9 mouse cellular contexts compared by ENCODE assay signal in genomic region chr2:173300663-173301630, GRCm38 (mm10). TPM values are rescaled to one million over a fixed set of nuclear protein-coding genes. Genes with fewer than 3 reads are reported as not detected.
DNase-seq lines count a peak whose midpoint lies in the region; ATAC-seq and TF ChIP-seq lines count a peak whose summit lies in the region.
"Had no signal": no experiment of that assay in that cellular context is flagged by ENCODE, and none has a peak within 500 bp of the region (broad histone marks: within the 10 kb centered on the region; RNA-seq: fewer than 3 reads in every experiment).

No protein-coding gene starts in this region.

- H3K4me1 ChIP-seq in intestine, postnatal 0 days (replicated peaks; ENCODE audit: control insufficient read depth, insufficient read depth, low read length): no peaks in the 10 kb centered on the region
- H3K4me1 ChIP-seq in intestine, embryonic 16.5 days (ENCODE audit: control insufficient read depth, insufficient read depth, low read length): 0 out of 2 replicates have a peak, but pooled peaks cover 4% of the 10 kb centered on the region
- H3K4me1 ChIP-seq in hindbrain, embryonic 12.5 days: no peaks in the 10 kb centered on the region; the same call in 1 of the 2 replicates

- ATAC-seq in intestine, postnatal 0 days: no peak
- no peak for ATAC-seq in intestine, embryonic 16.5 days
- ATAC-seq in hindbrain, embryonic 12.5 days (ENCODE audit: low FRiP score): no peak

- H3K36me3 ChIP-seq in intestine, postnatal 0 days (ENCODE audit: control insufficient read depth, insufficient read depth): no peaks in the 10 kb centered on the region
- H3K36me3 ChIP-seq in intestine, embryonic 16.5 days (ENCODE audit: control insufficient read depth, insufficient read depth, low read length): no peaks in the 10 kb centered on the region
- H3K36me3 ChIP-seq in hindbrain, embryonic 12.5 days: no peaks in the 10 kb centered on the region
- H3K36me3 ChIP-seq: limb, embryonic 15.5 days had no signal

- no peak overlapping the region for H3K27ac ChIP-seq in intestine, postnatal 0 days (ENCODE audit: low read depth, low read length)
- no peak overlapping the region for H3K27ac ChIP-seq in intestine, embryonic 16.5 days (ENCODE audit: low read length)
- no peak overlapping the region for H3K27ac ChIP-seq in hindbrain, embryonic 12.5 days

- DNase-seq in ES-CJ7 (ENCODE audit: low read depth, low spot score): peak; percentile 57
- peak; percentile 46 for DNase-seq in embryo, embryonic 10 days (ENCODE audit: low spot score)
- DNase-seq in lung, postnatal 4 days: peak; percentile 56 to 60
- DNase-seq in adipocyte (ENCODE audit: low spot score): no peak
- DNase-seq in cerebellum, adult 11 months: no peak

- TF ChIP-seq CTCF in intestine, postnatal 0 days (IDR thresholded peaks at IDR 0.05; ENCODE audit: low read depth): peak; percentile 51

- no peaks in the 10 kb centered on the region for H3K9me3 ChIP-seq in intestine, postnatal 0 days (ENCODE audit: control insufficient read depth)
- peaks cover 8% of the 10 kb centered on the region; the same call in 1 of the 2 replicates for H3K9me3 ChIP-seq in intestine, embryonic 16.5 days (ENCODE audit: control insufficient read depth, low read length)
- no peaks in the 10 kb centered on the region; the same call in 1 of the 2 replicates for H3K9me3 ChIP-seq in hindbrain, embryonic 12.5 days (replicated peaks)
- H3K9me3 ChIP-seq: limb, embryonic 15.5 days had no signal

- no peaks in the 10 kb centered on the region for H3K27me3 ChIP-seq in intestine, postnatal 0 days (replicated peaks; ENCODE audit: control insufficient read depth, insufficient read depth, low read length)
- no peaks in the 10 kb centered on the region for H3K27me3 ChIP-seq in intestine, embryonic 16.5 days (replicated peaks; ENCODE audit: control insufficient read depth, insufficient read depth, low read length)
- H3K27me3 ChIP-seq in hindbrain, embryonic 12.5 days: no peaks in the 10 kb centered on the region; the same call in none of the 2 replicates

- H3K4me3 ChIP-seq in intestine, postnatal 0 days (ENCODE audit: low read depth, low read length): no peak overlapping the region
- no peak overlapping the region for H3K4me3 ChIP-seq in intestine, embryonic 16.5 days (ENCODE audit: low read length)
- H3K4me3 ChIP-seq in hindbrain, embryonic 12.5 days: no peak overlapping the region
- H3K4me3 ChIP-seq: limb, embryonic 15.5 days had no signal

- H3K4me2 ChIP-seq in intestine, postnatal 0 days (replicated peaks; ENCODE audit: low read depth): no peak overlapping the region
- no peak overlapping the region for H3K4me2 ChIP-seq in intestine, embryonic 16.5 days (ENCODE audit: low read depth, low read length)
- H3K4me2 ChIP-seq in hindbrain, embryonic 12.5 days (replicated peaks): no peak overlapping the region
- H3K4me2 ChIP-seq: limb, embryonic 15.5 days had no signal

- 75% methylated on average over 28 of the region's 28 CpGs for WGBS in intestine, postnatal 0 days
- 71% methylated on average over 28 of the region's 28 CpGs for WGBS in intestine, embryonic 16.5 days
- WGBS in hindbrain, embryonic 12.5 days: 74% methylated on average over 28 of the region's 28 CpGs

- no peak overlapping the region for H3K9ac ChIP-seq in intestine, postnatal 0 days (ENCODE audit: low read depth, low read length)
- no peak overlapping the region for H3K9ac ChIP-seq in intestine, embryonic 16.5 days (ENCODE audit: low read depth, low read length)
- H3K9ac ChIP-seq in hindbrain, embryonic 12.5 days: no peak overlapping the region
- H3K9ac ChIP-seq: limb, embryonic 15.5 days had no signal

RNA-seq across cellular contexts. Expression of gene Pmepa1, which starts 24.6 kb away (rescaled TPM):
- polyA plus RNA-seq in intestine, postnatal 0 days (2015; fragmentation: Nextera tagmentation; extraction: Ambion mirVana): 5.9 and 6.4 TPM in 2 replicates
- polyA plus RNA-seq in intestine, embryonic 16.5 days (2015; fragmentation: Nextera tagmentation; extraction: Ambion mirVana): 4.4 and 4.6 TPM in 2 replicates
- polyA plus RNA-seq in hindbrain, embryonic 12.5 days (2016; fragmentation: Nextera tagmentation; extraction: Ambion mirVana): 5.6 and 6.3 TPM in 2 replicates

Comparison
In these comparisons a context has a peak if more than half of its experiments do, and no peak if none do; other contexts are left out.
1. DNase-seq: peak in ES-CJ7 (single experiment), embryo, embryonic 10 days (single experiment) and lung, postnatal 4 days (2 of 2); none in adipocyte (single experiment) and cerebellum, adult 11 months (single experiment).